Mouse (Mus musculus): Measurements from ENCODE around the gene Rab8a.

Rab8a gene

DNA sequence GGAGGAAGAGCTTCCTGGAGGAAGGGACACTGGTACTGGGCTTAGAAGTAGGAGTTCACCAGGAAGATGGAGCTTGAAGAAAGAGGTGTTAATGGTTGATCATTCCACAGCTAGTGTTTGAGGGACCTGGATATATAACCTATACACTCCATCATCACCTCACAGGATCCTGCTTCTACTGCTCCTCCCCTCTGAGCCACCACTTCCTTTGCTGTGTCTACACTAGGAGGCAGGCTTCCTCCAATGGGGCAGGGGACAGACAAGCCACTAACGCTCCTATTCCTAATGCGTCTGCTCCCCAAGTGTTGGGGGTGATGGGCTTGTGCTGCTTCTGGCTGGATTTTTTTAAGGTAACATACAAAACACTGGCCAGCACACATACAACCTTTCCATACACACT lies 49.7 kb downstream of the Rab8a start:
- no peak for DNase-seq (ENCODE audit: low spot score in 2 of 2)

DNA sequence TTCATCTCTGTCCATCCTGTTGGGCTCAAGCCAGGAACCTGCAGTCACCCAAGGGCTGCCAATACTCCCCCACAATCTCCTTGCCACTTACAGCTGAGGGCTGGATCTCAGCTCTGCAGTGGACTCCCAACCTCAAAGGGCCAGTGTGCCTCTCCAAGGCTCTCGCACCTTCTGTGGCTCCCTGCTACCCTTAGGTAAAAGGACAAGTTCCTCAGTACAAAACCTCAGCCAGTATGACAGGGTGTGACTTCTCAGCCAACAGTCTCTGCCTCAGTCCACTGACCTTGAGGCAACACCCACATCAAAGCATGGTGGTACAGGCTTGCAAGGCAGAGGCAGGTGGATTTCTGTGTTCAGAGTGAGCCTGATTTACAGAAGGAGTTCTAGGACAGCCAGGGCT lies 50.8 kb downstream of the Rab8a start:
- DNase-seq (ENCODE audit: low spot score in 2 of 2) = no peak

DNA sequence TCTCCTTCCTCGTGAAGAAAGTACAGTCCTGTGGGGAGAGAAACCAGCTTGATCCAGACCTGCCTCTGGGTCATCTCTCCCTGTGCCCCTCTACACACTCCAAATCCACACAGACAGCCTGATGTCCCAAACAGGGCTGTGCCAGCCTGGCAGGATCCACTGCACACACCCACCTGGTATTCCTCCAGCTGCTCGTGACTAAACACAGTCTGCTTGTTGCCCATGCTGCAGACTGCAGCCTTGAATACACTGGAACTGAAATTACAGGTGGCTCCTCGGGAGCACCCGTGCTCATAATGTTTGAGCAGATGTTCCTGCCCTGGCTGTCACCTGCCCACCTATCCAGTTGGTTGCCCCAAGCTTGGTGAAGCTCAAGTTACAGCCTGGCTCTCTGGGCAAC lies 51.8 kb downstream of the Rab8a start, which contains the start of gene Cib3:
TSS of gene Cib3 (minus strand) at position 87 of the 400 bp plus-strand sequence.
- no peak for DNase-seq (ENCODE audit: low spot score in 2 of 2)

DNA sequence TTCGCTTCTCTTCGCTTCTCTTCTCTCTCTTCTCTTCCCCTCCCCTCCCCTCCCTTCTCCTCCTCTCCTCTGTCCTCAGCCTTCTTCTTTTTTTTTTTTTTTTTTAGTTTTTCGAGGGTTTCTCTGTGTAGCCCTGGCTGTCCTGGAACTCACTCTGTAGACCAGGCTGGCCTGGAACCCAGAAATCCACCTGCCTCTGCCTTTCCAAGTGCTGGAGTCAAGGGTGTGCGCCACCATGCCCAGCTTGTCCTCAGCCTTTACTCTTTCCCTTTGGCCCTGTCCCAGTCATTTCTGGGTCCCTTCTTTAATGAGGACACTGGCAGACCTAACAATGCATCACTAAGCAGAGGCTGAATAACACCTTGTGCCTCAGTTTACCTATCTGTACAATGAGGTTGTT lies 52.5 kb downstream of the Rab8a start, which contains the start of gene Gm11034:
TSS of gene Gm11034 (minus strand) at position 101 of the 400 bp plus-strand sequence.
- no peak for DNase-seq (ENCODE audit: low spot score in 2 of 2)

DNA sequence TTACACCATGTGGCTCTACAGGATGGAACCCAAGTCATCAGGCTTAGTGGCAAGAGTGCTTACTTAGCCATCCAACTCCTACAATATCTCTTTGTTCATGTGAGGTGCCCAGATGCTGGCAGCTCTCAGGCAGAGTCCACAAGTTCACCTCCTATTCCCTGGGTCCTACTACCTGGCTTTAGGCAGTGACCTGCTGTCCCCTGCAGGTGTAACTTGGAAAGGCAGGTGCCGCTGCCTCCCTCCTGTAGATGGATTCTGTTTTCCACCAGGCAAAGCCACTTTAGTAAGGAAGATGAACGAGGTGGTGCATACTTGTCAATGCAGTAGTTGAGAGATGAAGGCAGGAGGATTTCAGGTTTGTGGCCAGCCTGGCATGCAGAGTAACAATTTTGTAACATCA lies 54.1 kb downstream of the Rab8a start:
- no peak for DNase-seq (ENCODE audit: low spot score in 2 of 2)

DNA sequence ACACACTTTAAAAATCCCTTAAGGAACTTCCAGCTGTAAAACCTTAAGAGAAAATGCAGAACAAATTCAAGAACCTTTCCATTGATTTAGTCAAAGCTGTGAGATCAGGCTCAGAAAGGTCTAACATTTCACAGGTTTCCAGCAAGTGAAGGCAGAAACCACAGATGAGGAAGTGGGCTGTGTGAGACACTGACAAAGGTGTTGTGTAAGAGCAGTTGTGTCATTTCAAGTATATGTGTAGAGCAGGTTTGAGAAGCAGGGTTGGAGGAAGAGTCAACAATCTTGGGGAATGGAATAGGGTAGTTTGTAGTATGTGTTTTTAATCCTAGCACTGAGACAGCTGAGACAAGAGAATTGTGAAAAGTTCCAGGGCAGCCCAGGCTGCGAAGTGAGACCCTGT lies 54.9 kb downstream of the Rab8a start:
- DNase-seq (ENCODE audit: low spot score in 2 of 2) = no peak

DNA sequence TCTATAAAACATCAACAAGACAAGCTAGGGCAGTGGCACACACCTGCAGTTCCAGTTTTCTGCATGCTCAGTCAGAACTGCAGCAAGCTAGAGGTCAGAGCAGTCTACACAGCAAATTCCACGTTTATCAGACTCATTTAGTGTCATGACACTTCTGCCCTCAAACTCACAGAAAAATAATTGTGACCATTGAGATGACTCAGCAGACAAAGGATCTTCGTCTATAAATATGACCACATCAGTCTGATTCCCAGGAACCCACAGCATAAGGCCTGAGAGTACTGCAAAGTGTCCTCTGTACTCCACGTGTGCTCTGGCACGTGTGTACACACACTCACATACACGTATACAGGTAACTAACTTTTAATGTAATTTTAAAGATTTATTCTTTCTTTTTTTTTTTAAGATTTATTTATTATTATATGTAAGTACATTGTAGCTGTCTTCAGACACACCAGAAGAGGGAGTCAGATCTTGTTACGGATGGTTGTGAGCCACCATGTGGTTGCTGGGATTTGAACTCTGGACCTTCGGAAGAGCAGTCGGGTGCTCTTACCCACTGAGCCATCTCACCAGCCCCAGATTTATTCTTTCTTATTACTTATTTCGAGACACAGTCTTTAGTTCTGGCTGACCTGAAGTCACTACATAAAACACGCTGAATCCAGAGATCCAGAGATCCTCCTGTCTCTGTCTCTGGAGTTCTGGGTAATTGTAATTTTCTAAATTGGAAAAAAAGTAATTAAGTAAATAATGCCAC lies 58.0 kb downstream of the Rab8a start:
- DNase-seq (ENCODE audit: low spot score in 2 of 2) = no peak

DNA sequence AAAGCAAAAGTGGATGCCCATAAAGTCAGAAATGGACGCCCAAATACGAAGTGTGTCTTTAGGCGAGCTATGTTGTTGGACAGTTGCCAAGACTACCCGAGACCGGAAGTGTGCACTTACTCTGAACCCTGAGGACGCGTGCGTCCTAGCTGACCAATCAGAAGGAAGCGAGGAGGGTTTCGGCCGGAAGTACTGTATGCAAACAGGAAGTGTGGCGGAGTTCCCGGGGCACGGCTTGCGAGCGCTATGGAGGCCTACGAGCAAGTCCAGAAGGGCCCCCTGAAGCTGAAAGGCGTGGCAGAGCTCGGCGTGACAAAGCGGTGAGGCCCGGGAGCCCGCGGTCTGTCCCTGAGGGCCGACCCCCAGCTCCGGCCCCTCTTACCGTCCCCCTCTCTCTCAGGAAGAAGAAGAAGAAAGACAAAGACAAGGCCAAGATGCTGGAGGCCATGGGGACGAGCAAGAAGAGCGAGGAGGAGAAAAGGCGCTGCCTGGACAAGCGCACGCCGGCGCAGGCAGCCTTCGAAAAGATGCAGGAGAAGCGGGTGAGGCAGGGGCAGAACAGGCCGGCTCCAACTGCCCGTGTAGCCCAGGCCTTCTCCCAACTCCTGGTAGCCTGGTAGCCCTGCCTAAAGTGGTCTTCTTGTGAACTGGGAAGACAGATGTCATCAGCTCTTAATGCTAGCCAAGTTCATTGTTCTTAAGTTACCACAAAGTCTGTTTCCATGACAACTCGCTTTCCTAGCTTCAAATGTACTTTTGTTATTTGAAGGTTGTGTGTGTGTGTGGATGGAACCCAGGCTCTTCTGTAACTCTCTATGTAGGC lies 58.8 kb downstream of the Rab8a start, which contains the start of gene Fam32a:
TSS of gene Fam32a (plus strand) at position 190 of the 823 bp plus-strand sequence.
- peak; percentile 66 to 78 for DNase-seq (ENCODE audit: low spot score in 2 of 2)

DNA sequence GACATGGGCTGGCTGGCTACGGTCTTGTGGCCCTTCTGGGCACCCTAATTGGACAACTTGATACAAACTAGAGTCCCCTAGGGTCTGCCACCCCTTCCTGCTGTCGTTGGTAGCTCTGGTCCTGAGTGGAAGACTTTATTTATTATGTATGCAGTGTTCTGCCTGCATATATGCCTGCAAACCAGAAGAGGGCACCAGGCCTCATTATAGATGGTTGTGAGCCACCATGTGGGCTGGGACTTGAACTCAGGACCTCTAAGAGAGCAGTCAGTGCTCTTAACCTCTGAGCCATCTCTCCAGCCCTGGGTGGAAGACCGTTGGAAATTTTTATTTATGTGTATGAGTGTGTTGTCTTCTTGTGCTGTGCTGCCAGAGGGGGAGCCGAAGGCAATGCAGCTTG lies 59.8 kb downstream of the Rab8a start:
- no peak for DNase-seq (ENCODE audit: low spot score in 2 of 2)

DNA sequence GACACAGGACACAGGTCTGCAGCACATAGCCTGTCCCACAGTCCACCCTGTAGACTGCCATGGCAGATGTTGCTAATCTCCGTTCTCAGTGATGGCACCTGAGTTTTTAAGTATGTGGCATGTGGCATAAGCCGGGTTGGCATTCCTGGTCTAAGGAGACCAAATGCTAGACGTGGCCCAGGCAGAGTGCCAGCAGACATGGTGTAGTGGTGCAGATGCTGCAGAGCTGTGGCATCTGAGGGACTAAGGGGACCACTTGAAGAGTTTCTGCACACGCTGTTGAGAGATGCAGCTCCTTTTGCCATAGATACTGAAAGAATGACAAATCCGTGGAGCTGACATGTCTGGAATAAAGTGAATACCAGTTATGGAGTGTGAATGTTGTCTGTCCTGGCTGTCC lies 61.7 kb downstream of the Rab8a start:
- no peak for DNase-seq (ENCODE audit: low spot score in 2 of 2)

Measured in frontal cortex, postnatal 25 days (tissue).